Mouse (Mus musculus): ENCODE results near the gene Dnajc15. TPM values are rescaled to one million over a fixed set of nuclear protein-coding genes. Genes with fewer than 3 reads are reported as not detected.

Dnajc15 gene
- polyA plus RNA-seq, 1 experiment, result 4.4 TPM

DNA sequence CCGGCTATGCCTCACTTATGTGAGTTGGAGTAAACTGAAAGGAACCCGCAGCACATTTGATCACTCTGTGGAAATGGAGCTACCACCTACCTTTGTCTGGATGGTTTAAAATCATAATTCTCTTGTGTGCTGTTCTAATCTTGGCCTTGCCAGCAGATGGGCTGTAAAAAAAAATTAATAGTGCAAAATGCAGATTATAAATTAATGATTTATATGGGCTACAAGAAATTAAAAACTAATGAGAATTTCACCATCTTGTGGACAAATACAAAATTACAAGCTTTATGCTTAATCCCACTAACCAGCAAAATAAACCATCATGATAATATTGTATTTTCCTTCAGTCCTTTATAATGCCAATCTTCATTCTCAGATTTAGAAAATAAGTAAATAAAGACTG is 34.8 kb downstream of the Dnajc15 start:
- TF ChIP-seq CTCF (IDR thresholded peaks at IDR 0.05; ENCODE audit: insufficient read depth, low read length), result no peak
- no peak for TF ChIP-seq POLR2A (IDR thresholded peaks at IDR 0.05; ENCODE audit: borderline replicate concordance, extremely low read depth, low read depth, low read length)
- Histone ChIP-seq H3K4me1 (ENCODE audit: control insufficient read depth, insufficient read depth, low read length) (peaks cover 3% of the 10 kb centered on the region), H3K4me3 (replicated peaks; ENCODE audit: extremely low read depth, low read depth, low read length) (no peak overlapping the region)
- no peak for DNase-seq
- 89% methylated on average over 2 of the region's 2 CpGs for WGBS

DNA sequence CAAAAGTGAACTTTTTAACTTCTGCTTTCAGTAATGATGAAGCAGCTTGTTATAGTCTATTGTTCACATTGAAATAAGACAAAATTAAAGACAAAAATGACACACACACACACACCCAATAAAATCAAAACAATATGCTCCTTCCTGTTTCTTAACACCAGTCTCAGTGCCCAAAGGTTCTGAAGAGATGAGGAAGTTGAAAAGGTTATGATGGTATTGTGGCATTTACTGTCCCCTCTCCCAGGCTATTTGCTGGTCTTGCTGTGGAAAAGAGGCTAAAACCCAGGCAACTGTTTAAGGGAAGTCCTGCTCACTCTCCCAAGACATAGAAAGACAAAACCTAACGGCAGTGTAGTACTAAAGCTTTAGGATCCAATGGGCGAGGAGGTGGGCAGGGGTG is 38.1 kb downstream of the Dnajc15 start:
- H3K4me3 ChIP-seq (replicated peaks; ENCODE audit: extremely low read depth, low read depth, low read length), result no peak overlapping the region
- H3K4me1 ChIP-seq (ENCODE audit: control insufficient read depth, insufficient read depth, low read length), result peaks cover 3% of the 10 kb centered on the region
- WGBS, result 79% methylated on average over 2 of the region's 2 CpGs
- TF ChIP-seq POLR2A (IDR thresholded peaks at IDR 0.05; ENCODE audit: borderline replicate concordance, extremely low read depth, low read depth, low read length), result no peak
- no peak for TF ChIP-seq CTCF (IDR thresholded peaks at IDR 0.05; ENCODE audit: insufficient read depth, low read length)
- no peak for DNase-seq

DNA sequence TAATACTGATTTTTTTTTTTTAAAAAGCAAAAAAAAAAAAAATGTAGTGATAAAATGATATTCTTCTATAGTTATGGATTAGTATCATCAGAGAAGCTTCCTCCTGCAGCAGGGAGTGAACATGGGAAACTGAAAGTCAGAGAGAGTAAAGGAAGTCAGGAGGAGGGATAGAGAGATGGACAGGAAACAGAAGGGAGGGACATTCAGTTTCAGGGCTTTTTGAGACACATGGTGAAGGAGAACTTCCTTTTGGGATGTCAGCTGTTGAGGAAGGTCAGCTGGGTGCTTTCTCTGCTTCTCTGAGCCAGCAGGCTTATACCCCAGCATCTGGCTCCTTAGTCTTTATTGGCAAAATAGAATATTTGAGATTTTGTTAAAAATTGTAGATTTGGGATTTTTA is 42.6 kb downstream of the Dnajc15 start:
- DNase-seq, result no peak
- H3K4me1 ChIP-seq (ENCODE audit: control insufficient read depth, insufficient read depth, low read length), result peaks cover 3% of the 10 kb centered on the region
- H3K4me3 ChIP-seq (replicated peaks; ENCODE audit: extremely low read depth, low read depth, low read length), result no peak overlapping the region
- TF ChIP-seq POLR2A (IDR thresholded peaks at IDR 0.05; ENCODE audit: borderline replicate concordance, extremely low read depth, low read depth, low read length), result no peak
- no peak for TF ChIP-seq CTCF (IDR thresholded peaks at IDR 0.05; ENCODE audit: insufficient read depth, low read length)

DNA sequence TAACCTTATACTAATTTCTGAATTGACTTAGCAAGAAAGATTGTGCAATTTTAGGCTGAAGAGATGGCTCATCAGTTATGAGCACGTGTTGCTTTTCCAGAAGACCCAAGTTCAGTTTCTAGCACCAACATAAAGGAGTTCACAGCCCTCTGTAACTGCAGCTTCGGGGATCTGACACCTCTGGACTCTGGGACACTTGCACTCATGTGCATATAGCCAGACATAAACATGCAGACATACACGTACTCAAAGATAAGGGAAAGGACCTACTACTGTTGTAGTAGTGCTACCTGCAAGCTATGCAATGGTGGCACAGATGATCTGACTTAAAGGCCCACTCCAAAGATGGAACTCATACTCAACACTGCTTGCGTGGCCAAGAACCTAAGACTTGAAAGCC is 43.0 kb downstream of the Dnajc15 start:
- no peak for TF ChIP-seq POLR2A (IDR thresholded peaks at IDR 0.05; ENCODE audit: borderline replicate concordance, extremely low read depth, low read depth, low read length)
- no peak for TF ChIP-seq CTCF (IDR thresholded peaks at IDR 0.05; ENCODE audit: insufficient read depth, low read length)
- 77% methylated on average over 4 of the region's 4 CpGs for WGBS
- DNase-seq, result no peak
- peaks cover 2% of the 10 kb centered on the region for H3K4me1 ChIP-seq (ENCODE audit: control insufficient read depth, insufficient read depth, low read length)
- H3K4me3 ChIP-seq (replicated peaks; ENCODE audit: extremely low read depth, low read depth, low read length), result no peak overlapping the region

DNA sequence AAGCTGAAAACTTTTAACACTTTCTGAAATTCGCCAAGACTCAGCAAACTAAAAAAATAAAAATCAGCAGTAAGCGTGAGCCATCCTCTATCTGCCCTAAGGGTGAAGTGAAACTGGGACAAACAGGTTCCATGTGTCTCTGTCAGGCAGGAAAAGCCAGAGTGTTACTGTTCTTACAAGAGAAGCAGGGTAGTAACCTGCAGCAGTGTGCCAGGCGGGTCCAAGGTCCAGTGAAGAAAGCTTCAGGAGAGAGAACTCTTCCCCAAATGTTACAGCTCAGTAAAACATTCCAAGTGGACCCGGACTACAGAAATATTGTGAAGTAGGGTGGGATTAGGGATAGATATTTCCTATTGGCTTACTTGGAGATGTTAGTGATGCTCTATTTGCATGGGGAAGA is 45.3 kb downstream of the Dnajc15 start:
- H3K4me1 ChIP-seq (ENCODE audit: control insufficient read depth, insufficient read depth, low read length), result no peaks in the 10 kb centered on the region; the same call in 1 of the 2 replicates

DNA sequence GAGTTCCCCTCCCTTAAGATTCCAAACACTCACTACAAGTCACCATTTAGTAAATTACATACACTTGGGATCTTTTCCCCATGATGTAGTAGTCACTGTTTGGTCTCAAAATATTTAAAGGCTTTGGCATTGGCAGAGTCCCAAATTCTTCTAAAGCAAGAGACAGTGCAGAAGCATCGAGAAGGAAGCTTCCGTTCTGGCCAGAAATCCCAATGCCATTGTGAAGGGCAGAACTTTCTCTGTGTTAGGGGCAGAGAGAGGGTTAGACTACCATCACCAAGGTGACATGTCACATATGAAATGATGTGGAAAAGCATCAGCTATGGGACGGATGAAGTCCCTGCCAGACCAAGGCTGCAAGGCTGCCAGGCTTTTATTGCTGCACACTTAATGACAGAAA is 49.0 kb downstream of the Dnajc15 start:
- H3K4me1 ChIP-seq (ENCODE audit: control insufficient read depth, insufficient read depth, low read length), result no peaks in the 10 kb centered on the region; the same call in 1 of the 2 replicates
- TF ChIP-seq POLR2A (IDR thresholded peaks at IDR 0.05; ENCODE audit: borderline replicate concordance, extremely low read depth, low read depth, low read length), result no peak
- TF ChIP-seq CTCF (IDR thresholded peaks at IDR 0.05; ENCODE audit: insufficient read depth, low read length), result no peak
- H3K4me3 ChIP-seq (replicated peaks; ENCODE audit: extremely low read depth, low read depth, low read length), result no peak overlapping the region
- DNase-seq, result no peak
- WGBS, result 59% methylated on average over 3 of the region's 3 CpGs

More for the DNA sequence above, 45.3 kb downstream of the Dnajc15 start:
- no peak for DNase-seq
- 81% methylated on average over 4 of the region's 4 CpGs for WGBS
- no peak overlapping the region for H3K4me3 ChIP-seq (replicated peaks; ENCODE audit: extremely low read depth, low read depth, low read length)
- no peak for TF ChIP-seq CTCF (IDR thresholded peaks at IDR 0.05; ENCODE audit: insufficient read depth, low read length)
- TF ChIP-seq POLR2A (IDR thresholded peaks at IDR 0.05; ENCODE audit: borderline replicate concordance, extremely low read depth, low read depth, low read length), result no peak

DNA sequence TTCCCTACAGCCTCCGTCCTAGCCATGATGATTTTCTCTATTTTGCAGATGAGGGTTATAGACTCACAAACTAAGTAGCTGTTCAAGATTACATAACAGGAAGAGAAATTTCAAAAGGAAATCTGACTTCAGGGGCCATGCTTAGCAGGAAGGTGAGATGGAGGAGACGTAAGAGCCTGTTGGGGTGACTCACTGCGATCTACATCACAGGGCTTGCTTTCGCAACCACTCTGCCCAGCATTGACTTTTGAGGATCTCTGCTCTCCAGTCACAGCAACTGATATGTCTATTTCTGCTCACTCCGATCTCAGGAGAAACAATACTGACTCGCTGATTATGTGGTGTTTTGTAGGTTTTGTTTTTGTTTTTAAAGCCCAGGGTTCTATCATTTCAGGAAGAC is 49.8 kb downstream of the Dnajc15 start:
- TF ChIP-seq POLR2A (IDR thresholded peaks at IDR 0.05; ENCODE audit: borderline replicate concordance, extremely low read depth, low read depth, low read length), result no peak
- TF ChIP-seq CTCF (IDR thresholded peaks at IDR 0.05; ENCODE audit: insufficient read depth, low read length), result no peak
- Histone ChIP-seq H3K4me3 (replicated peaks; ENCODE audit: extremely low read depth, low read depth, low read length) (no peak overlapping the region), H3K4me1 (ENCODE audit: control insufficient read depth, insufficient read depth, low read length) (no peaks in the 10 kb centered on the region; the same call in 1 of the 2 replicates)
- WGBS, result 81% methylated on average over 6 of the region's 6 CpGs
- DNase-seq, result no peak

DNA sequence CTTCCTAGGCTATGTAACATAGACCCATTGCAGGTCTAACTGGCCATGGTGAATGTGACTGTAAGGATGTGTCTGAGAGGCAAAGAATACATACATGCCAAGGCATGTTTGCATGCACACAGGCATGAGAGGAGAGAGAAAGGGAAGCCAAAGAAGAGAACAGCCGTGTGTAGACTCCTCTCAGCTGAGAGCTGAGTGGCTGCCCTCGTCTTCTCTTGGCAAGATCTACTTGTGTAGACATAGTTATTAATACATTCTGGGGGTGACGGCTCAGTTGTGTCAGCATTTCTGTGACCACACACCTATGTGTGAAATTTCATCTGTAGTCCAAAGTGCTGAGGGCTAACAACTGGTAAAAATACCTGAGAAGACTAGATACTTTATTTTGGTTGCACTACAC is 55.1 kb downstream of the Dnajc15 start:
- DNase-seq, result no peak
- TF ChIP-seq CTCF (IDR thresholded peaks at IDR 0.05; ENCODE audit: insufficient read depth, low read length) (no peak), POLR2A (IDR thresholded peaks at IDR 0.05; ENCODE audit: borderline replicate concordance, extremely low read depth, low read depth, low read length) (no peak)
- WGBS, result 77% methylated on average over 3 of the region's 3 CpGs

DNA sequence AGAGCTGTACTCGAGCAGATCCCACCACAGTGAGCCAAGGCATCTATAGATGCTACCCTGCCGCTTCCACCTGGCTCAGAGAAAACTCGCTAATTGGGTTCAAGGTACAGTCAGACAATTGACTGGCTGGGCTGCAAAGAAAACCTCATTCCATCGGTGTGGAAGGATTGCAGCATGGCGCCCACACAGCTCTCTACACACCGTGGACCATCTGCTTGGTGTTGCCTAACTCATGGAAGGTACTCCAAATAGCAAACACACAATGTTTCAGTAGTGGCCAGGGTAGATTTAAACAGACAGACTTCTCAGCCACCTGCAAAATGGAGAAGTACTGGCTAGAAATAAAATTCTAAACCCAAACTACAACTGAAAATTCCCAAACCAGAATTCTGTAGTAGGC is 57.4 kb downstream of the Dnajc15 start:
- Histone ChIP-seq H3K4me3 (replicated peaks; ENCODE audit: extremely low read depth, low read depth, low read length) (no peak overlapping the region), H3K4me1 (ENCODE audit: control insufficient read depth, insufficient read depth, low read length) (peaks cover 2% of the 10 kb centered on the region; the same call in 1 of the 2 replicates)
- DNase-seq, result no peak
- 91% methylated on average over 6 of the region's 6 CpGs for WGBS
- TF ChIP-seq CTCF (IDR thresholded peaks at IDR 0.05; ENCODE audit: insufficient read depth, low read length) (no peak), POLR2A (IDR thresholded peaks at IDR 0.05; ENCODE audit: borderline replicate concordance, extremely low read depth, low read depth, low read length) (no peak)

More for the DNA sequence above, 55.1 kb downstream of the Dnajc15 start:
- H3K4me1 ChIP-seq (ENCODE audit: control insufficient read depth, insufficient read depth, low read length), result no peaks in the 10 kb centered on the region
- no peak overlapping the region for H3K4me3 ChIP-seq (replicated peaks; ENCODE audit: extremely low read depth, low read depth, low read length)

DNA sequence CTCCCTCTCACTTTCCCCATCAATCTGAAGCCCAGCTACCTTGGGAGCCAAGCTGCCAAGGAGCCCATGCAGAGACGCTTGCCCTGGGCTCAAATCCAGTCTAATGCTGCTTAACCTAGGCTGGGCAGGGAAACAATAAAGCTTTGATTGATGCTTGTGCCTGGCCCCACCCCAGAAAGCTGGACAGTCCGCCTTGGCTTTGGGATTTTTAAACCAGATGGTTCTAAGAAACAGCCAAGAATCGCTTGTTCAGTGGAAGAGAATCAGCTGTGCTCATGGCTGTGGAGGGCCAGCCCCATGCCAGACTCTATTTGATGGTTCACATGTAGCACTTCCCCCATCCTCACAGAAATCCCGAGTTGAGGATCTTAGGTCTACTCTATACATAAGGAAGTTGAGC is 60.0 kb downstream of the Dnajc15 start:
- TF ChIP-seq POLR2A (IDR thresholded peaks at IDR 0.05; ENCODE audit: borderline replicate concordance, extremely low read depth, low read depth, low read length) (no peak), CTCF (IDR thresholded peaks at IDR 0.05; ENCODE audit: insufficient read depth, low read length) (no peak)
- 47% methylated on average over 4 of the region's 4 CpGs for WGBS
- DNase-seq, result no peak
- no peak overlapping the region for H3K4me3 ChIP-seq (replicated peaks; ENCODE audit: extremely low read depth, low read depth, low read length)
- peaks cover 2% of the 10 kb centered on the region; the same call in 1 of the 2 replicates for H3K4me1 ChIP-seq (ENCODE audit: control insufficient read depth, insufficient read depth, low read length)

Data from lung, adult 2 months (tissue).